Mouse (Mus musculus) neutrophil, adult 83 days (primary cell): ENCODE data around the gene Fam84b. TPM values are rescaled to one million over a fixed set of nuclear protein-coding genes. Genes with fewer than 3 reads are reported as not detected.

Experiments used
- total RNA-seq, 2 experiments: library from RNA; stranded (reverse); gene quantifications; one replicate each; pipeline ENCODE4 v1.2.4; 2023

The Fam84b gene
- total RNA-seq = 1 to 10 TPM; 3.4 to 3.8 TPM

GRCm38 (mm10) chr15:60853231-60853999 lies at the start of gene Fam84b:
Gene Fam84b (minus strand): TSS chr15:60853778.

Other genes starting within 250 kb of the Fam84b start
- gene A1bg, start 69.2 kb upstream of the Fam84b start, total RNA-seq = not detected